Mouse (Mus musculus) urinary bladder, postnatal 4 days (tissue): ENCODE measurements around the gene Ccnd2.

ENCODE experiments used
- DNase-seq, 2 experiments: peaks; one replicate each; pipeline ENCODE4 v3.0.0; 2021 to 2022; ENCODE audit warnings: low spot score in 2 of 2

Ccnd2 gene

GRCm38 (mm10) chr6:127108368-127109060 is 43.5 kb downstream of the Ccnd2 start:
- no peak for DNase-seq

DNA sequence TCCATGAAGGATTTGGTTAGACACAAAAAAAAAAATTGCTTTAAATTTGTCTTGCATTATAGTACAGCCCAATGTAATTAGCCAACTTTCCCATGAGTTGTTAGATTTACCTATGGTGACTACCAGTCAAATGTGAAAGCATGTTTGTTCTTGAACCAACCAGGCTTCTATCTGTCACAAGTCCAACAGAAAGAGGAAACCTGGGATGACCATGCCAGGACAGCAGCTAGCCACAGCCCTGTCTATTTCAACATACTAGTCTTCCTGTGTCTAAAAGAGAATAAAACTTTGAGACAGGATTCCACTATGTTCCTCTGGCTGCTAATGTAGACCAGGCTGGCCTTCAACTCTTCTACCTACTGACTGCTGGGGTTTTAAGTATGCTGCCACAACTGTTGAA is 44.6 kb downstream of the Ccnd2 start:
- no peak for DNase-seq

- DNase-seq = no peak
Measured at GRCm38 (mm10) chr6:127106726-127107125, 45.3 kb downstream of the Ccnd2 start.

DNA sequence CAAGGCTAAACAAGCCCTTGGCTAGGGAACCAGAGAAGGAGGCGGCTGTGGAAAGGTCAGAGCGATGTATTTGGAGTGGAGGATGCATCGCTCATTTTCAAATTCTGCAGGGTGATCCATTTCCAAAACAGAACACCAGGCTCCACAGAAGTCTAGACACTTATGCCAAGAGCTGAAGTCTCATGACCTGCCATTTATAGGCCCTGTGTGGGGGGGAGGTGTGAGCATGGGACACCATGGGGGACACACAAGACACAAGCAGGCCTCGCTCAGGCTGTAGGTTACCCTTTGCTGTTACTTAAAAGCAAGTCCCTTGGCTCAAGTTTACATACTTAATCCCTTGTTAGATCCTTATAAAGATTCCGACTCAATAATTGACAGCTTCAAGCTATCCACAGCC is 45.8 kb downstream of the Ccnd2 start:
- no peak for DNase-seq

GRCm38 (mm10) chr6:127105107-127105506 is 46.9 kb downstream of the Ccnd2 start:
- no peak for DNase-seq

GRCm38 (mm10) chr6:127104396-127105029 is 47.5 kb downstream of the Ccnd2 start:
- DNase-seq = no peak

DNA sequence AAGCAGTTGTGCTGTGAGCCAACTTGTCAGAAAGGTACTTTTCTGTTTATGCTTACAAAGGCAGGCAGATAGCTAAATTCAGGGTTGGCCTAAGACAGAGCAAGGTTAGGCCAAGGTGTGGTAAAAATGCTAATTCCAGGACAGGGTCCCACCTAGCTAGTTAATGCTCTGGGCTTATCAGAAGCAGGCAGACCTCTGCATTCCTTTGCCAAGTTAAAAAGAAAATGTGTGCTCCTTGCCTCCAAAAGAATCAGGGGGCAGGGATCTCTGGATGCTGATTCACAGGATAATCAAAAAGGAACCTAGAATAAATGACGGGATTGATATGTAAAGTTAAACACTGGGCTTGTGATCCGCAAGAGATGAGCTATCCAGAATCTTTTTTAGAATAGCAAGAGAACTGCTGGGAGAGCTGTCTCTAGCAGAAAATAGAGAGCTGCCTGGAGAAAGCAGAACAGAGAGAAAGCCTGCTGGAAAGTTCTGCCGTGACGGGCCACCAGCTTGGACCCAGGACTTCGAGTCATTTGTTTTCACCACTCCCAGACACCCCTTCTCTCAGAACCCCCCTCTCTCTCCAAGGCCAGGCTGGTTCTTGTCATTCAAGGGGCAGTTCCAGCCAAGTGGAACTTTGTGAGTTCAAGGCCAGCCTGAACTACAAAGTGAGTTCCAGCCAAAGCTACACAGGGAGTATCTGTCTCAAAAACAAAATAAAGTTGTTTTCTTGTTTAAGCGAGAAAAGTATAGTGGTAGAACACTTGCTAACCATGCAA is 48.3 kb downstream of the Ccnd2 start:
- DNase-seq = no peak

- DNase-seq = no peak
Measured at GRCm38 (mm10) chr6:127094565-127094964, 57.4 kb downstream of the Ccnd2 start.

- no peak for DNase-seq
Measured at GRCm38 (mm10) chr6:127086739-127087138, 65.3 kb downstream of the Ccnd2 start.

- no peak for DNase-seq
Measured at GRCm38 (mm10) chr6:127081820-127082219, 70.2 kb downstream of the Ccnd2 start.

- peak in 1 of 2 experiments; percentile 37 for DNase-seq
Measured at GRCm38 (mm10) chr6:127079867-127080731, 71.9 kb downstream of the Ccnd2 start.
